Mouse (Mus musculus): ENCODE measurements around the gene Tent4a. TPM values are rescaled to one million over a fixed set of nuclear protein-coding genes. Genes with fewer than 3 reads are reported as not detected.

The Tent4a gene
- polyA plus RNA-seq, 1 experiment from 2014 or later: 5.1 TPM

GRCm38 (mm10) chr13:69531431-69531830 is 3.0 kb downstream of the Tent4a start:
- H3K27ac ChIP-seq: no peak overlapping the region
- no peak overlapping the region; the same call in 1 of the 2 replicates for H3K9ac ChIP-seq
- peak overlapping the region; percentile 78 for H3K4me3 ChIP-seq (replicated peaks)
- no peaks in the 10 kb centered on the region for H3K9me3 ChIP-seq
- peaks cover 31% of the 10 kb centered on the region for H3K4me1 ChIP-seq
- H3K36me3 ChIP-seq: no peaks in the 10 kb centered on the region
- no peaks in the 10 kb centered on the region for H3K27me3 ChIP-seq (replicated peaks)
- no peak for ATAC-seq (ENCODE audit: insufficient read depth, low FRiP score, low read depth)
- 49% methylated on average over 6 of the region's 6 CpGs for WGBS
- peak overlapping the region; percentile 83 for H3K4me2 ChIP-seq

GRCm38 (mm10) chr13:69530951-69531350 is 3.5 kb downstream of the Tent4a start:
- H3K36me3 ChIP-seq: no peaks in the 10 kb centered on the region
- H3K27me3 ChIP-seq (replicated peaks): no peaks in the 10 kb centered on the region
- WGBS: 76% methylated on average over 6 of the region's 6 CpGs
- peaks cover 31% of the 10 kb centered on the region for H3K4me1 ChIP-seq
- H3K9me3 ChIP-seq: no peaks in the 10 kb centered on the region
- peak overlapping the region; percentile 83 for H3K4me2 ChIP-seq
- ATAC-seq (ENCODE audit: insufficient read depth, low FRiP score, low read depth): no peak
- H3K27ac ChIP-seq: no peak overlapping the region
- no peak overlapping the region; the same call in 1 of the 2 replicates for H3K9ac ChIP-seq
- no peak overlapping the region for H3K4me3 ChIP-seq (replicated peaks)

GRCm38 (mm10) chr13:69530156-69530555 is 4.3 kb downstream of the Tent4a start:
- H3K4me1 ChIP-seq: peaks cover 25% of the 10 kb centered on the region

GRCm38 (mm10) chr13:69528531-69528930 is 5.9 kb downstream of the Tent4a start:
- H3K4me3 ChIP-seq (replicated peaks): no peak overlapping the region
- H3K4me1 ChIP-seq: peaks cover 33% of the 10 kb centered on the region
- no peaks in the 10 kb centered on the region for H3K36me3 ChIP-seq
- WGBS: 81% methylated on average over 7 of the region's 7 CpGs
- H3K9me3 ChIP-seq: no peaks in the 10 kb centered on the region
- H3K27ac ChIP-seq: no peak overlapping the region
- H3K27me3 ChIP-seq (replicated peaks): no peaks in the 10 kb centered on the region
- no peak overlapping the region for H3K4me2 ChIP-seq
- ATAC-seq (ENCODE audit: insufficient read depth, low FRiP score, low read depth): no peak
- no peak overlapping the region for H3K9ac ChIP-seq

More at GRCm38 (mm10) chr13:69530156-69530555, 4.3 kb downstream of the Tent4a start:
- Histone ChIP-seq H3K9me3 (no peaks in the 10 kb centered on the region), H3K4me3 (replicated peaks) (no peak overlapping the region), H3K9ac (no peak overlapping the region), H3K27ac (no peak overlapping the region), H3K27me3 (replicated peaks) (no peaks in the 10 kb centered on the region), H3K4me2 (no peak overlapping the region), H3K36me3 (no peaks in the 10 kb centered on the region)
- ATAC-seq (ENCODE audit: insufficient read depth, low FRiP score, low read depth): no peak
- WGBS: 76% methylated on average over 3 of the region's 3 CpGs

- H3K27ac ChIP-seq: no peak overlapping the region
- H3K36me3 ChIP-seq: no peaks in the 10 kb centered on the region
- no peak overlapping the region for H3K4me2 ChIP-seq
- ATAC-seq (ENCODE audit: insufficient read depth, low FRiP score, low read depth): no peak; the same call in 1 of the 2 replicates
- no peaks in the 10 kb centered on the region for H3K9me3 ChIP-seq
- H3K27me3 ChIP-seq (replicated peaks): no peaks in the 10 kb centered on the region
- WGBS: 68% methylated on average over 4 of the region's 4 CpGs
- H3K4me3 ChIP-seq (replicated peaks): no peak overlapping the region
- H3K4me1 ChIP-seq: peaks cover 20% of the 10 kb centered on the region
- no peak overlapping the region for H3K9ac ChIP-seq
These were observed 8.6 kb downstream of the Tent4a start for GRCm38 (mm10) chr13:69525867-69526266.

GRCm38 (mm10) chr13:69524158-69524530 is 10.3 kb downstream of the Tent4a start:
- no peaks in the 10 kb centered on the region for H3K9me3 ChIP-seq
- H3K4me2 ChIP-seq: no peak overlapping the region
- WGBS: 65% methylated on average over 2 of the region's 2 CpGs
- no peak overlapping the region for H3K4me3 ChIP-seq (replicated peaks)
- no peaks in the 10 kb centered on the region for H3K36me3 ChIP-seq
- no peak for ATAC-seq (ENCODE audit: insufficient read depth, low FRiP score, low read depth)
- no peak overlapping the region for H3K27ac ChIP-seq
- H3K4me1 ChIP-seq: peaks cover 18% of the 10 kb centered on the region
- no peaks in the 10 kb centered on the region for H3K27me3 ChIP-seq (replicated peaks)
- no peak overlapping the region for H3K9ac ChIP-seq

- Histone ChIP-seq H3K4me1 (peaks cover 18% of the 10 kb centered on the region), H3K9ac (no peak overlapping the region), H3K4me2 (no peak overlapping the region), H3K27me3 (replicated peaks) (no peaks in the 10 kb centered on the region), H3K9me3 (no peaks in the 10 kb centered on the region), H3K4me3 (replicated peaks) (no peak overlapping the region), H3K36me3 (no peaks in the 10 kb centered on the region), H3K27ac (no peak overlapping the region)
- ATAC-seq (ENCODE audit: insufficient read depth, low FRiP score, low read depth): no peak
- WGBS: 36% methylated on average over 14 of the region's 14 CpGs
These were observed 10.8 kb downstream of the Tent4a start for GRCm38 (mm10) chr13:69523444-69524157.

- no peak for ATAC-seq (ENCODE audit: insufficient read depth, low FRiP score, low read depth)
- no peak overlapping the region for H3K27ac ChIP-seq
- H3K4me1 ChIP-seq: peaks cover 22% of the 10 kb centered on the region
- no peaks in the 10 kb centered on the region for H3K27me3 ChIP-seq (replicated peaks)
- H3K9ac ChIP-seq: no peak overlapping the region
- no peak overlapping the region for H3K4me2 ChIP-seq
- WGBS: 94% methylated on average over 1 of the region's 1 CpGs
- no peaks in the 10 kb centered on the region for H3K9me3 ChIP-seq
- no peaks in the 10 kb centered on the region for H3K36me3 ChIP-seq
- H3K4me3 ChIP-seq (replicated peaks): no peak overlapping the region
These were observed 12.1 kb downstream of the Tent4a start for GRCm38 (mm10) chr13:69522161-69522791.

- WGBS: 81% methylated on average over 6 of the region's 6 CpGs
- Histone ChIP-seq H3K27ac (no peak overlapping the region), H3K36me3 (no peaks in the 10 kb centered on the region), H3K27me3 (replicated peaks) (no peaks in the 10 kb centered on the region), H3K9ac (no peak overlapping the region), H3K4me1 (peaks cover 12% of the 10 kb centered on the region), H3K4me3 (replicated peaks) (no peak overlapping the region), H3K4me2 (no peak overlapping the region), H3K9me3 (no peaks in the 10 kb centered on the region)
- no peak for ATAC-seq (ENCODE audit: insufficient read depth, low FRiP score, low read depth)
These were observed 15.3 kb downstream of the Tent4a start for GRCm38 (mm10) chr13:69519137-69519536.

GRCm38 (mm10) chr13:69517445-69517844 is 17.0 kb downstream of the Tent4a start:
- H3K9ac ChIP-seq: no peak overlapping the region
- peaks cover 10% of the 10 kb centered on the region for H3K4me1 ChIP-seq
- no peak for ATAC-seq (ENCODE audit: insufficient read depth, low FRiP score, low read depth)
- no peak overlapping the region for H3K4me2 ChIP-seq
- no peak overlapping the region for H3K27ac ChIP-seq
- H3K9me3 ChIP-seq: no peaks in the 10 kb centered on the region
- no peaks in the 10 kb centered on the region for H3K27me3 ChIP-seq (replicated peaks)
- H3K4me3 ChIP-seq (replicated peaks): no peak overlapping the region
- peaks cover 6% of the 10 kb centered on the region for H3K36me3 ChIP-seq
- WGBS: 60% methylated on average over 6 of the region's 6 CpGs

GRCm38 (mm10) chr13:69515091-69515490 is 19.3 kb downstream of the Tent4a start:
- Histone ChIP-seq H3K27me3 (replicated peaks) (no peaks in the 10 kb centered on the region), H3K4me3 (replicated peaks) (no peak overlapping the region), H3K9ac (no peak overlapping the region), H3K9me3 (no peaks in the 10 kb centered on the region), H3K36me3 (peaks cover 17% of the 10 kb centered on the region), H3K4me2 (no peak overlapping the region), H3K27ac (no peak overlapping the region), H3K4me1 (peaks cover 5% of the 10 kb centered on the region; the same call in 1 of the 2 replicates)
- WGBS: 80% methylated on average over 3 of the region's 3 CpGs
- ATAC-seq (ENCODE audit: insufficient read depth, low FRiP score, low read depth): no peak

GRCm38 (mm10) chr13:69509391-69510244 is 24.8 kb downstream of the Tent4a start:
- H3K4me3 ChIP-seq (replicated peaks): no peak overlapping the region
- no peaks in the 10 kb centered on the region for H3K4me1 ChIP-seq
- ATAC-seq (ENCODE audit: insufficient read depth, low FRiP score, low read depth): no peak
- no peaks in the 10 kb centered on the region for H3K27me3 ChIP-seq (replicated peaks)
- H3K9ac ChIP-seq: no peak overlapping the region
- H3K27ac ChIP-seq: no peak overlapping the region
- no peak overlapping the region for H3K4me2 ChIP-seq
- H3K36me3 ChIP-seq: peaks cover 34% of the 10 kb centered on the region
- no peaks in the 10 kb centered on the region for H3K9me3 ChIP-seq
- WGBS: 63% methylated on average over 9 of the region's 9 CpGs

Data from stomach, embryonic 15.5 days (tissue).